Mouse (Mus musculus) large intestine, adult 2 months (tissue): Measurements from ENCODE around the gene Skp1a. TPM values are rescaled to one million over a fixed set of nuclear protein-coding genes. Genes with fewer than 3 reads are reported as not detected.
"Not testable (repeated sequence)": the region's sequence is repeated elsewhere in the genome, so short reads cannot be mapped to it uniquely, and the experiment has no call there.

Source experiments
- DNase-seq: peaks from one replicate; pipeline ENCODE4 v3.0.0-alpha.2; 2012; ENCODE audit warnings: low read depth, low spot score
- WGBS: fragments of 180-500 bp; shearing (Covaris S2); methylation state at CpG from one replicate; pipeline ENCODE4 v1.1.7; 2018; 5-methylcytosine and 5-hydroxymethylcytosine counted together
- polyA plus RNA-seq: library from polyadenylated mRNA; depleted of rRNA; stranded (reverse); fragments of >200 nt; gene quantifications from 2 replicates; pipeline ENCODE4 v1.2.3, GENCODE M21; 2012; rRNA removed

Gene Skp1a
- polyA plus RNA-seq: 35.6 and 55.6 TPM in 2 replicates

GRCm38 (mm10) chr11:52231606-52232541 lies at the start of gene Skp1a:
Gene Skp1a (plus strand): TSS chr11:52231995.
- WGBS: under 1% methylated on average over 87 of the region's 87 CpGs
- peak; percentile 70 for DNase-seq

DNA sequence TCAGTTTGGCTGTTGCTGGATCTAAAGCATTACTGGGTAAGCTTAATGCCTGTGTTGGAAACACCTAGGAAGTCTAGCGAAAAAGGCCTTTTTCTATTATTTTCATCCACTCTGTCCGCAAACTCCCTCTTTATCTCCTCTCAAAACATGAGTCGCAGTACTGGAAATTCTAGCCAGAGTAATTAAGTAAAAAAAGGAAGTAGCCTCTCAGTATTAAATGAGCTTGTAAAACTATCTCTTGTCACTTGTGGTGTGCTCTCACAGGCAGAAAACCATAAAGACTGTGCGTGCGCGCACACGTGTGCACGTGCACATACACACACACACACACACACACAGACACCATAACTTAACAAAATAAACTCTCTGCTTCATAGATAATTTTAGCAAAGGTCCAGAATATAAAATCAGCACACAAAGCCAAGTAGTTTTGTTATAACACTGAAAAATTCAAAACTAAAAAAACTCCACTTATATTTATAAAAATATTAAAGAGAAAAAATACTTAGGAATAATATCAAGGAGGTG lies 35.2 kb upstream of the Skp1a start:
- WGBS: 71% methylated on average over 8 of the region's 8 CpGs
- DNase-seq: not testable (repeated sequence)

DNA sequence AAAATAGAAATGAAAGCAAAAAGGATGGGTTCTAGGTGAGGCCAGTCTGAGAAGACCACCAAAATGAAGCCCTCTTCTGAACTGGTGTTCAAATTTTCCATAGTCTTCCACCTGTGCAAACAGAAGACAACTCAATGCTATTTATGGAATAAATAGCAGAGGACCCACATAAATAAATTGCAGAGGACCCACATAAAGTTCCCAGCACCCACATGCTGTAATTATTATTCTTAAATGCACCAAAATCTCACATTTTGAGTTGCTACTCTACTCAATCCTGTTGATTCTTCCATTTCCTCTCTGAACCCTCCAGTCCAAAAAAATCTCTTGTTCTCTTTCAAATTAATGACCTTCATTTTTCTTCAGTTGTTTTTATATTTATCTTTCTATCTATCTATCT lies 17.9 kb upstream of the Skp1a start, which contains the start of gene Olfr1371:
Gene Olfr1371, minus strand, starts transcription at position 101 of the 400 bp plus-strand sequence.
- no peak for DNase-seq

DNA sequence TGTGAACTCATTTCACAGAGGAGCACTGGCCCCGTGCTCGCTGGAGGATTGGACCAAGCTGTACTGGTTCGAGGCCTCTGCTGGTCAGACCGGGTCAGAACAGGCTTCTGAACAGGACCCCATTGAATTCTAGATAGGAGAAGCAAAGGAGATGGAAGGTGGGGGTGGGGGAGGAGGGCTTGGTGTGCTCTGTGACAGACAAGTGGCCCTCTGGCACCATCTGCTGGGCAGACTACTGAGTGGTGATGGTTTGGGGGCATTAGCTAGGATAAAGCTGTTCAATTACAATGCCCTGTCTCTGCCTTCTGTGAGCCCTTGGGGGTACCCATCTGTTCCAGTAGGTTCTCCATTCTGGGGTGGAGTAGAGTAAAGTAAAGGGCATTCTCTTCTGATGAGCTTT lies 11.5 kb upstream of the Skp1a start:
- no peak for DNase-seq
- 7% methylated on average over 4 of the region's 4 CpGs for WGBS

DNA sequence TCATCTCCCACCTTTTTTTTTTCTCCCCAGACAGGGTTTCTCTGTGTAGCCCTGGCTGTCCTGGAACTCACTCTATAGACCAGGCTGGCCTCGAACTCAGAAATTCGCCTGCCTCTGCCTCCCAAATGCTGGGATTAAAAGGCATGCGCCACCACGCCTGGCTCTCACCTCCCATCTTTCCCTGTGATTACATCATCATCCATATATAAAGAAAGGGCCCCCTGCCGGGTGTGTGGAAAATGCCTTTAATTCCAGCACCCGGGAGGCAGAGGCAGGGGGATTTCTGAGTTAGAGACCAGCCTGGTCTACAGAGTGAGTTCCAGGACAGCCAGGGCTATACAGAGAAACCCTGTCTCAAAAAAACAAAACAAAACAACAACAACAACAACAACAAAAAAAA lies 9.9 kb upstream of the Skp1a start:
- 79% methylated on average over 6 of the region's 6 CpGs for WGBS
- DNase-seq: not testable (repeated sequence)

GRCm38 (mm10) chr11:52222891-52223290 lies 8.9 kb upstream of the Skp1a start:
- DNase-seq: no peak

DNA sequence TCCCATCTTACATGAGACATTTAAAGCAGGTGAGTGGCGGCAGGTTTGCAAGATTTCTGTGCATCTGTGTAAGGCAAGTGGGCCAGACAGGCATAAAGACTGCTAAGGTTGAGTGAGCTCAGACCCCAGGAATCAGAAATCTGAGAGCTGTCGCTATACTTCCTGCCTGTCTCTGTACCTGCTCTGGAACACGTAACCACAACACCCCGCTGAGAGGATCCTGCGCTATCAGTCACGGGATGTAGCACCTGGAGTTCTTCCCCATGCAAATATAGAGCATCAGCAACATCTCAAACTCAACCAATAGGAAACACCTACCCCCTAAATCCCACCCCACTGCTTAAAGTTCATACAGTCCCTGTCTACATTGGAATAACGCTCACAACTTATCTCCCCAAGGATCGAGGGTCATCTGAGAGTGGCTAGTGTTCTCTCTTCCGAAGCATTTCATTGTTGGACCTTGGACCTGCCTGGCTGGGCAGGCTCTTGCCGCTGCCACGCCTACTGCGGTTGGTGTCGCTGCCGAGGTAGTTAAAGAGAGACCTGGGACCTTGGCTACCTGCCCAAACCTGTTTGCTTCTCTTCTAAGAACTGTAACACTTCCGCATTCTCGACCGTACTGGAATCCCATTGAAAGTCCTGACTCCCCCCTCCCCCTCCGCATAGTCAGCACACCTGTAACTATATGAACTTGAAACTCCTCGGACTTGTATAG lies 7.7 kb upstream of the Skp1a start:
- peak; percentile 99 for DNase-seq
- WGBS: 6% methylated on average over 19 of the region's 19 CpGs

More at GRCm38 (mm10) chr11:52222891-52223290, 8.9 kb upstream of the Skp1a start:
- 51% methylated on average over 6 of the region's 6 CpGs for WGBS

- 66% methylated on average over 3 of the region's 3 CpGs for WGBS
- DNase-seq: no peak
These were observed 5.7 kb upstream of the Skp1a start for GRCm38 (mm10) chr11:52225986-52226599.

- no peak for DNase-seq
- WGBS: 80% methylated on average over 3 of the region's 3 CpGs
These were observed 4.7 kb upstream of the Skp1a start for GRCm38 (mm10) chr11:52227053-52227452.

- DNase-seq: no peak
- 79% methylated on average over 13 of the region's 13 CpGs for WGBS
These were observed 4.1 kb upstream of the Skp1a start for GRCm38 (mm10) chr11:52227466-52228226.

- DNase-seq: no peak
- WGBS: 73% methylated on average over 7 of the region's 7 CpGs
These were observed 2.9 kb upstream of the Skp1a start for GRCm38 (mm10) chr11:52228722-52229448.

GRCm38 (mm10) chr11:52230694-52231093 lies 1.1 kb upstream of the Skp1a start:
- peak; percentile 74 for DNase-seq
- WGBS: 24% methylated on average over 5 of the region's 5 CpGs

DNA sequence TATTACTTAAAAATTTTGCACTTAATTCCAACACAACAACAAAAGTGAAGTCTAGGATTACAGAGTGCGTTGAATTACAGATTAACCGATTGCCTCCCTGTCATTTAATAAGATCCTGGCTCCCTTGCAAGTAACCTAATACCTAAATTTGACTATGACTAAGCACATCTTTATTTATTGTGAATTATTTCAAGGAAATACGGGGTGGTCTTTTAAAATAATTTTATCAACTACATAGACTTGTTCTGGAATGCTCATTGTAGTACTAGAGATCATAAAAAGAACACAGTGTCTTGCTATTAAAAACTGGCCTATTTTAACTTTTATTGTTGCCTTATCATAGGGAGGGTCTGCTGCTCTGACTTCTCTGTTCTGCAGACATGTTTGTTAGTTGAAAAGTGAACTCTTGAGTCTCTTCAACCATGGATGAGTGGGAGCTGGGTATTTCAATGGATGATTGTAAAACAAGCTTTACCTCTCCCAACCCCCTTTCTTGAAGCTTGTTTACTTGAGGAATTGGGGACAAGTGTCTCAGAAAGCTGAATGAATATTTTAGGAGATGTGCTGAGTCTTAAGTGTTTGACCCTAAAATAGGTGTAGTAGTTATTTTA lies 1.4 kb downstream of the Skp1a start:
- 7% methylated on average over 3 of the region's 3 CpGs for WGBS
- DNase-seq: no peak

- WGBS: 66% methylated on average over 1 of the region's 1 CpGs
These were observed 2.1 kb downstream of the Skp1a start for GRCm38 (mm10) chr11:52233906-52234305.

DNA sequence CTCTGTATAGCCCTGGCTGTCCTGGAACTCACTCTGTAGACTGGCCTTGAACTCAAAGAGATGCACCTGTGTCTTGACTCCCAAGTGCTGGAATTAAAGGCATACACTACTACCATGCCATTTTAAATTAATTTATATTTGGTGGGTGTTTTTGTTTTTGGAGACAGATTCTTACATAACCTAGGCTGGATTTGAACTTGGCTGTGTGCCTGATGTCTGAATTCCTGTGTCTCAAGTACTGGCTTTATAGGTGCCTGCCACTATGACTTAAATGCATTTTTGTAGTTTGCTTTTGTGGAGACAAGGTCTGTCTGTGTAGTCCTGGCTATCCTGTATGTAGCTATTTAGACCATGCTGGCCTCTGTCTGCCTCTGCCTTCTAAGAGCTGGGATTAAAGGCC lies 2.7 kb downstream of the Skp1a start:
- DNase-seq: no peak

More at GRCm38 (mm10) chr11:52233906-52234305, 2.1 kb downstream of the Skp1a start:
- no peak for DNase-seq

- 82% methylated on average over 4 of the region's 4 CpGs for WGBS
- no peak for DNase-seq
These were observed 9.2 kb downstream of the Skp1a start for GRCm38 (mm10) chr11:52240898-52241542.

GRCm38 (mm10) chr11:52249452-52249851 lies 17.7 kb downstream of the Skp1a start:
- WGBS: 98% methylated on average over 2 of the region's 2 CpGs
- DNase-seq: no peak

DNA sequence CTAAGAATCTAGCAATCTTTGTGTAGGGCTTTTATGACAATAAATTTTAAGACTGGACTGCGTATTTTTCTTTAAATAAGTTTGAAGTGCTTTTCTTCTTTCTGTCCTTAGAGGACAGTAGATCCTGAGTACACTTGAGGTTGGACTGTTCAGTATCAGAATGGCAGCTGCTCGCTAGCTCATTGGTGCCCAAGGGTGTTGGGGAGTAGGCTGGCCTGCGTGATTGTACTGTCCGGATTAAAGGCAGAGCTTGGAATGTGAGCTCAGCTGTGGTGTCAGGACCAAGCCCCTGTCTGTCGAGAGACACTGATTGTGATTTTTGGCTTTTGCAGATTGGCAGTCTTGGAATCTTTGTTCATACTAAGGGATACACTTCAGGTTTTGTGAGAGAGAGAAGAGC lies 20.0 kb downstream of the Skp1a start:
- no peak for DNase-seq
- WGBS: 78% methylated on average over 5 of the region's 5 CpGs
